Comparison of ENCODE assay signal across 18 mouse cellular contexts in the genomic region with DNA sequence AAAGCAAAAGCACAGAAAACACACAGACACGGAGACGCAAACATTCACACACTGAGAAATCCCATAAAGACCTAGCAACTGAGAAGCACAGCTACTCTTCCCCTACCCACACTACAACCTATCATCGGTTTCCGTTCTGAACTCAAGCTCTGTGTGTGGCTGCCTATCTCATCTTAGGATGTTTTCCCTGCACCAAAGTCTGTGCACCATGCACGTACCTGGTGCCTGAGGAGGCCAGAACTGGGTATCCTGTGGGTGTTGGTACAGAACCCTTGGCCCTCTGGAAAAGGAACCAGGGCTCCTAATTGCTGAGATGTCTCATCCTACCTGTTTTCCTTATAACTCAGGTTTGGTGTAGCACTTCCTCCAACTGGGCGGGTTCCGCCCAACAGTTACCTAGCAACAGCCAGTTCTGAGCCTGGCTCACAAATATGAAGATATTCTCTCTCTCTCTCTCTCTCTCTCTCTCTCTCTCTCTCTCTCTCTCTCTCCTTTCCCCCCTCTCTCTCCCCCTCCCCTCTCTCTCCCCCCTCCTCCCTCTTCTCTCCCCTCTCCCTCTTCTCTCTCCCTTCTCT. TPM values are rescaled to one million over a fixed set of nuclear protein-coding genes. Genes with fewer than 3 reads are reported as not detected.
DNase-seq lines count a peak whose midpoint lies in the region; ATAC-seq and TF ChIP-seq lines count a peak whose summit lies in the region.
"Had no signal": no experiment of that assay in that cellular context is flagged by ENCODE, and none has a peak within 500 bp of the region (broad histone marks: within the 10 kb centered on the region; RNA-seq: fewer than 3 reads in every experiment).

No protein-coding gene starts in this region.

- no peaks in the 10 kb centered on the region for H3K9me3 ChIP-seq in liver, embryonic 11.5 days (ENCODE audit: control insufficient read depth, low read length)
- H3K9me3 ChIP-seq: embryonic facial prominence, embryonic 15.5 days; forebrain, embryonic 13.5 days; heart, embryonic 13.5 days; hindbrain, embryonic 13.5 days; limb, embryonic 13.5 days; stomach, embryonic 15.5 days had no signal

- intact Hi-C loops in heart, postnatal 25 days (cut with DNase I), result loop anchor here (5.0 kb wide), 1 partner anchor 38 kb away; a partner anchor contains a TSS
- intact Hi-C loops in left cerebral cortex, postnatal 25 days (cut with DNase I), result no loop called here

- H3K4me3 ChIP-seq in spleen, adult 2 months (ENCODE audit: extremely low read depth, insufficient read depth, insufficient read length), result peak overlapping the region; percentile 20; the same call in 1 of the 2 replicates
- H3K4me3 ChIP-seq in liver, embryonic 11.5 days (ENCODE audit: low read depth, low read length), result no peak overlapping the region
- H3K4me3 ChIP-seq: embryonic facial prominence, embryonic 15.5 days; forebrain, embryonic 13.5 days; heart, embryonic 13.5 days; hindbrain, embryonic 13.5 days; limb, embryonic 13.5 days; myocyte; stomach, embryonic 15.5 days had no signal

- TF ChIP-seq POLR2A in spleen, adult 2 months (IDR thresholded peaks at IDR 0.05; ENCODE audit: low read depth, low read length), result no peak

- TF ChIP-seq CTCF in spleen, adult 2 months (IDR thresholded peaks at IDR 0.05; ENCODE audit: extremely low read depth, insufficient read depth, insufficient read length, insufficient replicate concordance), result no peak

- ATAC-seq in liver, embryonic 11.5 days (replicated peaks; ENCODE audit: low FRiP score), result no peak
- ATAC-seq: forebrain, embryonic 13.5 days had no signal

- no peaks in the 10 kb centered on the region for H3K27me3 ChIP-seq in spleen, adult 2 months (ENCODE audit: control insufficient read depth, insufficient read depth, low read length)
- H3K27me3 ChIP-seq in liver, embryonic 11.5 days (replicated peaks; ENCODE audit: control insufficient read depth, insufficient read depth, low read length), result no peaks in the 10 kb centered on the region
- H3K27me3 ChIP-seq: embryonic facial prominence, embryonic 15.5 days; forebrain, embryonic 13.5 days; heart, embryonic 13.5 days; hindbrain, embryonic 13.5 days; limb, embryonic 13.5 days; stomach, embryonic 15.5 days had no signal

- DNase-seq in heart, adult 11 months, result peak; percentile 72
- no peak for DNase-seq in heart, postnatal 25 days (ENCODE audit: low spot score)
- peak in 1 of 2 experiments; percentile 29 for DNase-seq in spleen, adult 2 months (ENCODE audit: low read depth in 1 of 2, low spot score in 2 of 2)
- no peak for DNase-seq in spleen, postnatal 14 days (ENCODE audit: low spot score in 2 of 2)
- DNase-seq in left cerebral cortex, postnatal 25 days (ENCODE audit: low spot score in 2 of 2), result peak; percentile 20 to 26
- peak; percentile 53 for DNase-seq in thymus, postnatal 4 days
- DNase-seq in liver, embryonic 11.5 days (ENCODE audit: low spot score), result no peak
- DNase-seq in kidney, postnatal 25 days, result no peak
- DNase-seq: adrenal gland, adult 8-10 months; gastrocnemius, postnatal 36 days; lung, embryonic 14.5 days had no signal

- H3K9ac ChIP-seq in liver, embryonic 11.5 days (ENCODE audit: low read depth, low read length), result no peak overlapping the region
- H3K9ac ChIP-seq: embryonic facial prominence, embryonic 15.5 days; forebrain, embryonic 13.5 days; heart, embryonic 13.5 days; hindbrain, embryonic 13.5 days; limb, embryonic 13.5 days; lung, embryonic 14.5 days; stomach, embryonic 15.5 days had no signal

- no peaks in the 10 kb centered on the region for H3K36me3 ChIP-seq in spleen, adult 2 months (ENCODE audit: control insufficient read depth, insufficient read depth, low read length)
- H3K36me3 ChIP-seq in liver, embryonic 11.5 days (ENCODE audit: control insufficient read depth, insufficient read depth, low read length), result no peaks in the 10 kb centered on the region
- H3K36me3 ChIP-seq: embryonic facial prominence, embryonic 15.5 days; heart, embryonic 13.5 days; hindbrain, embryonic 13.5 days; limb, embryonic 13.5 days; stomach, embryonic 15.5 days had no signal

- H3K4me2 ChIP-seq in liver, embryonic 11.5 days, result no peak overlapping the region
- H3K4me2 ChIP-seq: embryonic facial prominence, embryonic 15.5 days; forebrain, embryonic 13.5 days; heart, embryonic 13.5 days; hindbrain, embryonic 13.5 days; limb, embryonic 13.5 days; lung, embryonic 14.5 days; stomach, embryonic 15.5 days had no signal

- WGBS in spleen, adult 2 months, result 59% methylated on average over 7 of the region's 7 CpGs
- 72% methylated on average over 7 of the region's 7 CpGs for WGBS in liver, embryonic 11.5 days

- peak overlapping the region; percentile 42 for H3K27ac ChIP-seq in spleen, adult 2 months (ENCODE audit: insufficient read depth, low read length)
- no peak overlapping the region for H3K27ac ChIP-seq in liver, embryonic 11.5 days (ENCODE audit: low read depth, low read length)
- H3K27ac ChIP-seq: embryonic facial prominence, embryonic 15.5 days; forebrain, embryonic 13.5 days; heart, embryonic 13.5 days; hindbrain, embryonic 13.5 days; limb, embryonic 13.5 days; stomach, embryonic 15.5 days had no signal

- no peaks in the 10 kb centered on the region for H3K4me1 ChIP-seq in spleen, adult 2 months (ENCODE audit: control insufficient read depth, insufficient read depth, insufficient read length)
- H3K4me1 ChIP-seq in liver, embryonic 11.5 days (replicated peaks; ENCODE audit: control insufficient read depth, insufficient read depth, low read length), result peaks cover 6% of the 10 kb centered on the region
- H3K4me1 ChIP-seq: embryonic facial prominence, embryonic 15.5 days; forebrain, embryonic 13.5 days; heart, embryonic 13.5 days; hindbrain, embryonic 13.5 days; limb, embryonic 13.5 days; stomach, embryonic 15.5 days had no signal

RNA-seq across cellular contexts. Expression of a gene that starts 30.9 kb away (rescaled TPM):
- 1 to 10 TPM in 1 of 2 experiments, under 1 TPM in 1; 0.49 to 1.1 TPM for total RNA-seq in heart, postnatal 25 days (2021)
- 19.3 and 20.9 TPM in 2 replicates for polyA plus RNA-seq in spleen, adult 2 months (2012; rRNA removed)
- total RNA-seq in left cerebral cortex, postnatal 25 days (2021), result 1 to 10 TPM; 1.6 to 2.6 TPM
- polyA plus RNA-seq in liver, embryonic 11.5 days (2014; fragmentation: Nextera tagmentation; extraction: Ambion mirVana), result 0.26 TPM in 1 of 2 replicates, not detected in the other

RNA-seq across cellular contexts. Expression of a gene that starts 37.2 kb away (rescaled TPM):
- 10 to 100 TPM; 16.8 to 17.9 TPM for total RNA-seq in heart, postnatal 25 days (2021)
- 11.5 and 15.7 TPM in 2 replicates for polyA plus RNA-seq in spleen, adult 2 months (2012; rRNA removed)
- total RNA-seq in left cerebral cortex, postnatal 25 days (2021), result 10 to 100 TPM; 14.2 to 15.8 TPM
- polyA plus RNA-seq in liver, embryonic 11.5 days (2014; fragmentation: Nextera tagmentation; extraction: Ambion mirVana), result 7.9 and 8.0 TPM in 2 replicates

Comparison
In these comparisons a context has a peak if more than half of its experiments do, and no peak if none do; other contexts are left out.
1. DNase-seq: peak in heart, adult 11 months (single experiment), left cerebral cortex, postnatal 25 days (2 of 2) and thymus, postnatal 4 days (single experiment); none in heart, postnatal 25 days (single experiment), spleen, postnatal 14 days (0 of 2), liver, embryonic 11.5 days (single experiment) and kidney, postnatal 25 days (0 of 2).